ENCODE assay signal across 27 mouse cellular contexts in genomic region chr4:56991951-56992350, GRCm38 (mm10). TPM values are rescaled to one million over a fixed set of nuclear protein-coding genes. Genes with fewer than 3 reads are reported as not detected.
"Had no signal": no experiment of that assay in that cellular context is flagged by ENCODE, and none has a peak within 500 bp of the region (broad histone marks: within the 10 kb centered on the region; RNA-seq: fewer than 3 reads in every experiment).

No protein-coding gene starts in this region.

- H3K9me3 ChIP-seq: heart, embryonic 15.5 days; hindbrain, embryonic 13.5 days; hindbrain, embryonic 15.5 days; kidney, embryonic 15.5 days; limb, embryonic 15.5 days had no signal

- H3K36me3 ChIP-seq: heart, embryonic 13.5 days; heart, embryonic 15.5 days; hindbrain, embryonic 15.5 days; kidney, embryonic 15.5 days; limb, embryonic 13.5 days; limb, embryonic 15.5 days had no signal

- H3K27ac ChIP-seq: heart, adult 2 months; heart, embryonic 13.5 days; heart, embryonic 15.5 days; hindbrain, embryonic 13.5 days; hindbrain, embryonic 15.5 days; hindbrain, postnatal 0 days; kidney, embryonic 15.5 days; kidney, postnatal 0 days; limb, embryonic 13.5 days; limb, embryonic 15.5 days had no signal

- H3K4me2 ChIP-seq: heart, embryonic 11.5 days; heart, embryonic 13.5 days; heart, embryonic 15.5 days; hindbrain, embryonic 13.5 days; hindbrain, embryonic 15.5 days; kidney, embryonic 15.5 days; limb, embryonic 13.5 days; limb, embryonic 15.5 days had no signal

- H3K9ac ChIP-seq: heart, embryonic 13.5 days; heart, embryonic 15.5 days; hindbrain, embryonic 13.5 days; hindbrain, embryonic 15.5 days; kidney, embryonic 15.5 days; limb, embryonic 13.5 days; limb, embryonic 15.5 days had no signal

- H3K27me3 ChIP-seq: hindbrain, embryonic 15.5 days had no signal

- DNase-seq: gastrocnemius, postnatal 14 days; gastrocnemius, postnatal 36 days; heart, adult 11 months; heart, adult 2 months; heart, postnatal 14 days; heart, postnatal 36 days; kidney, adult 11 months; kidney, adult 2 months; kidney, adult 9 months; kidney, postnatal 14 days; kidney, postnatal 36 days; left cerebral cortex, postnatal 4 days had no signal

- ATAC-seq: hindbrain, postnatal 0 days; intestine, embryonic 16.5 days had no signal

- H3K4me3 ChIP-seq: heart, adult 2 months; heart, embryonic 13.5 days; heart, embryonic 15.5 days; hindbrain, embryonic 13.5 days; hindbrain, embryonic 15.5 days; kidney, embryonic 15.5 days; limb, embryonic 13.5 days; limb, embryonic 15.5 days had no signal

RNA-seq across cellular contexts. Expression of gene Frrs1l, which starts 1.8 kb away (rescaled TPM):
- total RNA-seq: gastrocnemius, adult 18-20 months; gastrocnemius, postnatal 36 days; hematopoietic stem cell, adult 5-6 weeks had no signal
- polyA plus RNA-seq: gonadal fat pad, adult 2 months; heart, postnatal 0 days had no signal
